Mouse (Mus musculus): Measurements from ENCODE around the gene Lrrc45. TPM values are rescaled to one million over a fixed set of nuclear protein-coding genes. Genes with fewer than 3 reads are reported as not detected.
A peak's percentile ranks its signal among the peaks of the same experiment; 100 is the strongest.
"Not testable (repeated sequence)": the region's sequence is repeated elsewhere in the genome, so short reads cannot be mapped to it uniquely, and the experiment has no call there.

Gene Lrrc45
- polyA plus RNA-seq, 1 experiment from 2014 or later, result 30.9 TPM

GRCm38 (mm10) chr11:120744121-120744701 is 30.5 kb downstream of the Lrrc45 start:
- Histone ChIP-seq H3K4me2 (no peak overlapping the region), H3K27me3 (ENCODE audit: control insufficient read depth, insufficient read depth, low read length) (no peaks in the 10 kb centered on the region), H3K27ac (ENCODE audit: low read depth, low read length) (no peak overlapping the region), H3K4me1 (ENCODE audit: control insufficient read depth, insufficient read depth, low read length) (no peaks in the 10 kb centered on the region), H3K9ac (ENCODE audit: low read length) (no peak overlapping the region), H3K36me3 (ENCODE audit: control insufficient read depth, insufficient read depth, low read length) (no peaks in the 10 kb centered on the region), H3K4me3 (ENCODE audit: low read depth, low read length) (no peak overlapping the region), H3K9me3 (ENCODE audit: control insufficient read depth, low read length) (no peaks in the 10 kb centered on the region)
- DNase-seq (ENCODE audit: low spot score, missing footprints) (peak; percentile 77), ATAC-seq (ENCODE audit: low FRiP score) (no peak)
- WGBS, result 81% methylated on average over 7 of the region's 7 CpGs

- WGBS, result 87% methylated on average over 4 of the region's 4 CpGs
- H3K4me1 ChIP-seq (ENCODE audit: control insufficient read depth, insufficient read depth, low read length), result no peaks in the 10 kb centered on the region
- H3K4me2 ChIP-seq, result no peak overlapping the region
- DNase-seq (ENCODE audit: low spot score, missing footprints) (no peak), ATAC-seq (ENCODE audit: low FRiP score) (no peak)
- H3K9me3 ChIP-seq (ENCODE audit: control insufficient read depth, low read length), result no peaks in the 10 kb centered on the region
- no peak overlapping the region for H3K9ac ChIP-seq (ENCODE audit: low read length)
- no peak overlapping the region for H3K27ac ChIP-seq (ENCODE audit: low read depth, low read length)
- no peak overlapping the region for H3K4me3 ChIP-seq (ENCODE audit: low read depth, low read length)
- no peaks in the 10 kb centered on the region for H3K27me3 ChIP-seq (ENCODE audit: control insufficient read depth, insufficient read depth, low read length)
- H3K36me3 ChIP-seq (ENCODE audit: control insufficient read depth, insufficient read depth, low read length), result no peaks in the 10 kb centered on the region
Measured at GRCm38 (mm10) chr11:120747974-120748373, 34.2 kb downstream of the Lrrc45 start.

- H3K27ac ChIP-seq (ENCODE audit: low read depth, low read length), result no peak overlapping the region
- no peaks in the 10 kb centered on the region for H3K36me3 ChIP-seq (ENCODE audit: control insufficient read depth, insufficient read depth, low read length)
- ATAC-seq (ENCODE audit: low FRiP score) (no peak), DNase-seq (ENCODE audit: low spot score, missing footprints) (no peak)
- H3K4me3 ChIP-seq (ENCODE audit: low read depth, low read length), result no peak overlapping the region
- H3K4me1 ChIP-seq (ENCODE audit: control insufficient read depth, insufficient read depth, low read length), result no peaks in the 10 kb centered on the region
- no peaks in the 10 kb centered on the region for H3K27me3 ChIP-seq (ENCODE audit: control insufficient read depth, insufficient read depth, low read length)
- H3K9me3 ChIP-seq (ENCODE audit: control insufficient read depth, low read length), result no peaks in the 10 kb centered on the region
- H3K4me2 ChIP-seq, result no peak overlapping the region
- 64% methylated on average over 8 of the region's 8 CpGs for WGBS
- no peak overlapping the region for H3K9ac ChIP-seq (ENCODE audit: low read length)
Measured at GRCm38 (mm10) chr11:120749430-120749829, 35.7 kb downstream of the Lrrc45 start.

GRCm38 (mm10) chr11:120751606-120752005 is 37.9 kb downstream of the Lrrc45 start:
- DNase-seq (ENCODE audit: low spot score, missing footprints) (no peak), ATAC-seq (ENCODE audit: low FRiP score) (no peak)
- 75% methylated on average over 4 of the region's 4 CpGs for WGBS
- H3K36me3 ChIP-seq (ENCODE audit: control insufficient read depth, insufficient read depth, low read length), result no peaks in the 10 kb centered on the region
- no peak overlapping the region for H3K9ac ChIP-seq (ENCODE audit: low read length)
- no peak overlapping the region for H3K4me3 ChIP-seq (ENCODE audit: low read depth, low read length)
- H3K4me2 ChIP-seq, result no peak overlapping the region
- H3K4me1 ChIP-seq (ENCODE audit: control insufficient read depth, insufficient read depth, low read length), result no peaks in the 10 kb centered on the region
- H3K9me3 ChIP-seq (ENCODE audit: control insufficient read depth, low read length), result no peaks in the 10 kb centered on the region
- no peak overlapping the region for H3K27ac ChIP-seq (ENCODE audit: low read depth, low read length)
- no peaks in the 10 kb centered on the region for H3K27me3 ChIP-seq (ENCODE audit: control insufficient read depth, insufficient read depth, low read length)

- no peak overlapping the region for H3K4me2 ChIP-seq
- peak; percentile 61 for DNase-seq (ENCODE audit: low spot score, missing footprints)
- peaks cover 6% of the 10 kb centered on the region for H3K27me3 ChIP-seq (ENCODE audit: control insufficient read depth, insufficient read depth, low read length)
- no peaks in the 10 kb centered on the region for H3K4me1 ChIP-seq (ENCODE audit: control insufficient read depth, insufficient read depth, low read length)
- no peak overlapping the region for H3K27ac ChIP-seq (ENCODE audit: low read depth, low read length)
- H3K4me3 ChIP-seq (ENCODE audit: low read depth, low read length), result no peak overlapping the region
- no peaks in the 10 kb centered on the region for H3K36me3 ChIP-seq (ENCODE audit: control insufficient read depth, insufficient read depth, low read length)
- H3K9me3 ChIP-seq (ENCODE audit: control insufficient read depth, low read length), result no peaks in the 10 kb centered on the region; the same call in 1 of the 2 replicates
- ATAC-seq (ENCODE audit: low FRiP score), result no peak
- H3K9ac ChIP-seq (ENCODE audit: low read length), result no peak overlapping the region
- 94% methylated on average over 9 of the region's 9 CpGs for WGBS
Measured at GRCm38 (mm10) chr11:120760236-120760635, 46.5 kb downstream of the Lrrc45 start.

GRCm38 (mm10) chr11:120761811-120762671 is 48.3 kb downstream of the Lrrc45 start:
- DNase-seq (ENCODE audit: low spot score, missing footprints), result peak; percentile 82
- Histone ChIP-seq H3K4me3 (ENCODE audit: low read depth, low read length) (no peak overlapping the region), H3K9me3 (ENCODE audit: control insufficient read depth, low read length) (no peaks in the 10 kb centered on the region; the same call in 1 of the 2 replicates), H3K4me2 (no peak overlapping the region), H3K9ac (ENCODE audit: low read length) (no peak overlapping the region), H3K27me3 (ENCODE audit: control insufficient read depth, insufficient read depth, low read length) (peaks cover 6% of the 10 kb centered on the region), H3K4me1 (ENCODE audit: control insufficient read depth, insufficient read depth, low read length) (no peaks in the 10 kb centered on the region), H3K36me3 (ENCODE audit: control insufficient read depth, insufficient read depth, low read length) (no peaks in the 10 kb centered on the region), H3K27ac (ENCODE audit: low read depth, low read length) (no peak overlapping the region)
- 72% methylated on average over 14 of the region's 14 CpGs for WGBS
- no peak for ATAC-seq (ENCODE audit: low FRiP score)

- H3K4me3 ChIP-seq (ENCODE audit: low read depth, low read length); ATAC-seq (ENCODE audit: low FRiP score); H3K27ac ChIP-seq (ENCODE audit: low read depth, low read length); H3K4me2 ChIP-seq; H3K27me3 ChIP-seq (ENCODE audit: control insufficient read depth, insufficient read depth, low read length); H3K9me3 ChIP-seq (ENCODE audit: control insufficient read depth, low read length); H3K36me3 ChIP-seq (ENCODE audit: control insufficient read depth, insufficient read depth, low read length); DNase-seq (ENCODE audit: low spot score, missing footprints); H3K9ac ChIP-seq (ENCODE audit: low read length); H3K4me1 ChIP-seq (ENCODE audit: control insufficient read depth, insufficient read depth, low read length): not testable (repeated sequence)
- 26% methylated on average over 12 of the region's 14 CpGs for WGBS
Measured at GRCm38 (mm10) chr11:120762672-120763041, 48.9 kb downstream of the Lrrc45 start, which contains the start of gene Hmga1b. Gene Hmga1b (plus strand): TSS chr11:120762794.

- not testable (repeated sequence) for H3K9me3 ChIP-seq (ENCODE audit: control insufficient read depth, low read length); ATAC-seq (ENCODE audit: low FRiP score); H3K4me1 ChIP-seq (ENCODE audit: control insufficient read depth, insufficient read depth, low read length); H3K27me3 ChIP-seq (ENCODE audit: control insufficient read depth, insufficient read depth, low read length); H3K9ac ChIP-seq (ENCODE audit: low read length); H3K27ac ChIP-seq (ENCODE audit: low read depth, low read length); H3K36me3 ChIP-seq (ENCODE audit: control insufficient read depth, insufficient read depth, low read length); H3K4me2 ChIP-seq; H3K4me3 ChIP-seq (ENCODE audit: low read depth, low read length)
- DNase-seq (ENCODE audit: low spot score, missing footprints), result peak; percentile 76
- 18% methylated on average over 4 of the region's 23 CpGs for WGBS
Measured at GRCm38 (mm10) chr11:120763121-120763999, 49.6 kb downstream of the Lrrc45 start.
